Mouse (Mus musculus) forebrain, embryonic 14.5 days (tissue): Measurements from ENCODE around the gene Tle2. TPM values are rescaled to one million over a fixed set of nuclear protein-coding genes. Genes with fewer than 3 reads are reported as not detected.

Experiments used
- ATAC-seq: fragments of 200-750 bp; cut with Nextera tagmentation; 2 replicates; pipeline ENCODE4 v1.8.0; 2017; ENCODE audit warnings: mild to moderate bottlenecking, moderate library complexity
- DNase-seq: peaks from one replicate; pipeline ENCODE4 v3.0.0-alpha.2; 2015; ENCODE audit warnings: low spot score
- H3K27ac ChIP-seq: fragments of 300-500 bp; sonication (generic); 2 replicates; pipeline ENCODE4 v1.5.1; 2014; ENCODE audit warnings: low read depth, mild to moderate bottlenecking, control low read depth, low read length, moderate library complexity
- H3K27me3 ChIP-seq: fragments of 300-500 bp; sonication (generic); replicated peaks from 2 replicates; pipeline ENCODE4 v1.6.1; 2014; ENCODE audit warnings: low read length, control low read depth, mixed read lengths; ENCODE audit not compliant: control insufficient read depth, insufficient read depth
- H3K36me3 ChIP-seq: fragments of 300-500 bp; sonication (generic); 2 replicates; pipeline ENCODE4 v1.6.1; 2014; ENCODE audit warnings: low read length, control low read depth; ENCODE audit not compliant: control insufficient read depth, insufficient read depth
- H3K4me1 ChIP-seq: fragments of 300-500 bp; sonication (generic); 2 replicates; pipeline ENCODE4 v1.6.1; 2014; ENCODE audit warnings: antibody characterized with exemption, low read length, control low read depth; ENCODE audit not compliant: control insufficient read depth, insufficient read depth
- H3K4me2 ChIP-seq: fragments of 300-500 bp; sonication (generic); 2 replicates; pipeline ENCODE4 v1.6.1; 2014; ENCODE audit warnings: mild to moderate bottlenecking, control low read depth, low read length
- H3K4me3 ChIP-seq: fragments of 300-500 bp; sonication (generic); 2 replicates; pipeline ENCODE4 v1.5.1; 2014; ENCODE audit warnings: low read depth, low read length, control low read depth
- H3K9ac ChIP-seq: fragments of 300-500 bp; sonication (generic); 2 replicates; pipeline ENCODE4 v1.6.1; 2014; ENCODE audit warnings: mild to moderate bottlenecking, low read length, control low read depth, moderate library complexity
- H3K9me3 ChIP-seq: fragments of 300-500 bp; sonication (generic); replicated peaks from 2 replicates; pipeline ENCODE4 v1.6.1; 2016; ENCODE audit warnings: low read length, control low read depth, mixed read lengths; ENCODE audit not compliant: control insufficient read depth
- whole genome bisulfite sequencing: fragments of 180-500 bp; shearing (Covaris S2); extraction: QIAGEN DNeasy Blood & Tissue Kit; methylation state at CpG from one replicate; pipeline ENCODE4 v1.1.7; 2014; 5-methylcytosine and 5-hydroxymethylcytosine counted together
- polyA plus RNA-seq: library from polyadenylated mRNA; unstranded; fragments of >200 nt; fragmentation: Nextera tagmentation; extraction: Ambion mirVana; gene quantifications from 2 replicates; pipeline ENCODE4 v1.2.1, GENCODE M21; 2014

Gene Tle2
- polyA plus RNA-seq: 12.0 and 17.2 TPM in 2 replicates

- peaks cover 28% of the 10 kb centered on the region for H3K4me1 ChIP-seq
- no peaks in the 10 kb centered on the region for H3K9me3 ChIP-seq
- H3K36me3 ChIP-seq: no peaks in the 10 kb centered on the region
- H3K9ac ChIP-seq: peak within 1 kb of the TSS; percentile 68
- 14% methylated on average over 10 of the region's 10 CpGs for WGBS
- ATAC-seq (no peak), DNase-seq (no peak)
- H3K27ac ChIP-seq: no peak within 1 kb of the TSS
- peak within 1 kb of the TSS; percentile 50 for H3K4me3 ChIP-seq
- H3K4me2 ChIP-seq: peak within 1 kb of the TSS; percentile 70
- peaks cover 25% of the 10 kb centered on the region for H3K27me3 ChIP-seq
Measured at GRCm38 (mm10) chr10:81574081-81575056, at the start of gene Tle2. Tle2 (plus strand) TSS chr10:81574561.

GRCm38 (mm10) chr10:81525017-81525694, 49.2 kb upstream of the Tle2 start:
- H3K27me3 ChIP-seq: no peaks in the 10 kb centered on the region
- no peak for ATAC-seq

GRCm38 (mm10) chr10:81526779-81527178, 47.6 kb upstream of the Tle2 start:
- 14% methylated on average over 14 of the region's 14 CpGs for WGBS
- Histone ChIP-seq H3K27ac (no peak overlapping the region), H3K4me3 (no peak overlapping the region), H3K4me2 (no peak overlapping the region), H3K27me3 (no peaks in the 10 kb centered on the region), H3K9me3 (no peaks in the 10 kb centered on the region), H3K4me1 (no peaks in the 10 kb centered on the region), H3K9ac (no peak overlapping the region), H3K36me3 (peaks cover 29% of the 10 kb centered on the region)
- DNase-seq (peak; percentile 55), ATAC-seq (peak; percentile 58; the same call in 1 of the 2 replicates)

More at GRCm38 (mm10) chr10:81525017-81525694, 49.2 kb upstream of the Tle2 start:
- H3K4me2 ChIP-seq: no peak overlapping the region
- no peak overlapping the region for H3K9ac ChIP-seq
- peaks cover 13% of the 10 kb centered on the region for H3K36me3 ChIP-seq
- no peak for DNase-seq
- WGBS: 72% methylated on average over 12 of the region's 13 CpGs
- H3K9me3 ChIP-seq: no peaks in the 10 kb centered on the region
- no peaks in the 10 kb centered on the region for H3K4me1 ChIP-seq
- no peak overlapping the region for H3K27ac ChIP-seq
- H3K4me3 ChIP-seq: no peak overlapping the region

DNA sequence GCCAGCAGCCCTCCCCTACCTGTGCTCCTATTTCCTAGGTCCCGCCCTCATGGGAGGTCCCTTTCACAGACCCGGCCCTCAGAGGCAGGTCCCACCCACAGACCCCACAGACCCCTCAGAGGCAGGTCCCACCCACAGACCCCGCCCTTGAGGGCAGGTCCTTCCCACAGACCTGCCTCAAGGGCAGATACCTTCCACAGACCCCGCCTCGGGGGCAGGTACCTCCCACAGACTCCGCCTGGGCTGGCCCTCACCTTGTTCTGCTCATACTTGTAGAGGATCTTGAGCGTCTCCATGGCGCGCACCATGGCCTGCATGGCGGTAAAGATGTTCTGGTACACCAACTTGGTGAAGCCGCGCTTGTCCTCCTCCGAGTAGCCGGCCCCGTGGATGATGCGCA, 39.5 kb upstream of the Tle2 start:
- WGBS: 67% methylated on average over 16 of the region's 16 CpGs
- H3K36me3 ChIP-seq: peaks cover 52% of the 10 kb centered on the region
- H3K9me3 ChIP-seq: no peaks in the 10 kb centered on the region
- H3K4me1 ChIP-seq: no peaks in the 10 kb centered on the region
- no peak overlapping the region for H3K4me2 ChIP-seq
- H3K27me3 ChIP-seq: no peaks in the 10 kb centered on the region
- H3K4me3 ChIP-seq: no peak overlapping the region
- no peak overlapping the region for H3K27ac ChIP-seq
- ATAC-seq (no peak), DNase-seq (no peak)
- no peak overlapping the region for H3K9ac ChIP-seq

GRCm38 (mm10) chr10:81536734-81537133, 37.6 kb upstream of the Tle2 start:
- Histone ChIP-seq H3K9me3 (no peaks in the 10 kb centered on the region), H3K27me3 (no peaks in the 10 kb centered on the region), H3K4me2 (no peak overlapping the region), H3K9ac (no peak overlapping the region), H3K4me3 (no peak overlapping the region), H3K36me3 (peaks cover 34% of the 10 kb centered on the region), H3K4me1 (no peaks in the 10 kb centered on the region), H3K27ac (no peak overlapping the region)
- no peak for ATAC-seq
- WGBS: 80% methylated on average over 6 of the region's 6 CpGs
- DNase-seq: no peak

DNA sequence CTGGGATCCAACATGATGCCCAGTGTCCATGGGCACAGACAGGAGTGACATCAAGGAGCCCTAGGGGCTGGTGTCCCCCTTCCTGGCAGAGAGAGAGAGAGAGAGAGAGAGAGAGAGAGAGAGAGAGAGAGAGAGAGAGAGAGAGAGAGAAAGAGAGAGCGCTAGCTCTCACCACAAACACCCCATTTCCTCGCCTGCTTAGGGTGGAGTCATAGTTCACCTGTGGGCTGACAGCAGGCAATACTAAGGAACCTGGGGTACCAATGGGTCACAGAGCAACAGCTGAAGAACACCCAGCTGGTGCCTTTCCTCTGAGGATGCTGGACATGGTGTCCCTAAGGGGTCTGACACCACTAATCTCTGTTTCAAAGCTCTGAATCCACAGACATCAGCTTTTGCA, 36.9 kb upstream of the Tle2 start:
- DNase-seq (no peak), ATAC-seq (no peak)
- no peak overlapping the region for H3K4me2 ChIP-seq
- peaks cover 29% of the 10 kb centered on the region for H3K36me3 ChIP-seq
- no peak overlapping the region for H3K9ac ChIP-seq
- H3K9me3 ChIP-seq: no peaks in the 10 kb centered on the region
- no peaks in the 10 kb centered on the region for H3K4me1 ChIP-seq
- 89% methylated on average over 2 of the region's 2 CpGs for WGBS
- no peak overlapping the region for H3K4me3 ChIP-seq
- H3K27ac ChIP-seq: no peak overlapping the region
- H3K27me3 ChIP-seq: no peaks in the 10 kb centered on the region

DNA sequence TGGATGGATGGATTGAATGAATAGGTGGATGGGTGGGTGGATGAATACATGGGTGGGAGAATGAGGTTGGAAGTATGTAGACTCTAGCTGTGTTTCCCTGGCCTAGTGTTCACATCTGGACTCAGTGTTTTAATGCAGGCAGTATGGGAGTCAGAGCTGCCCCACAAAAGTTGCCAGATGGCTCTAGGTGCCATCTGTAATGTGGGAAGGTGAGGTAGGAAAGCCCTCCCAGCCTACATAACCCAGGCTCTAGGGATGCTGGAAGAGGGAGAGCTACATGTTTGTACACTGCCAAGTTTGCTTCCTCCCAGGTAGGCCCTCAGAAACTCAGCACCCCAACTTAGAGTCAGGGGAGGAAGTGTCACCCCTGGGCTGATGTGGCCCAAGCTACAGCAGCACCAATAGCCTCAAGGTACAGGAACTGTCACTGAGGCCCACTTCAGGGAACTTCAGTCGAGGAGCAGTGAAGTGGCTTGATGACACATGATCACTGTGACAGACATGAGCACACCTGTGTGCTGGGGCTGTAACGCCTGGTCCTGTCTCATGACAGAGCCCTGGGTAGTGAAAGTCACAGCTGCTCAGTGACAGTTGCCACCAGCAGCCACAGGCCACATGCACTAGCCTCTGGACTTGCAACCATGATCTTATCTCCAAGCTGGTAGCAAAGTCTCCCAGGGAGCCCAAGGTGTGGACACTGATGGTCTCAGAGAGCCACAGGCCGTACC, 35.9 kb upstream of the Tle2 start:
- Histone ChIP-seq H3K4me3 (no peak overlapping the region), H3K9ac (no peak overlapping the region), H3K36me3 (peaks cover 21% of the 10 kb centered on the region), H3K27me3 (no peaks in the 10 kb centered on the region), H3K27ac (no peak overlapping the region), H3K4me2 (no peak overlapping the region), H3K9me3 (no peaks in the 10 kb centered on the region), H3K4me1 (peaks cover 6% of the 10 kb centered on the region)
- no peak for ATAC-seq
- WGBS: 85% methylated on average over 3 of the region's 3 CpGs
- DNase-seq: no peak

DNA sequence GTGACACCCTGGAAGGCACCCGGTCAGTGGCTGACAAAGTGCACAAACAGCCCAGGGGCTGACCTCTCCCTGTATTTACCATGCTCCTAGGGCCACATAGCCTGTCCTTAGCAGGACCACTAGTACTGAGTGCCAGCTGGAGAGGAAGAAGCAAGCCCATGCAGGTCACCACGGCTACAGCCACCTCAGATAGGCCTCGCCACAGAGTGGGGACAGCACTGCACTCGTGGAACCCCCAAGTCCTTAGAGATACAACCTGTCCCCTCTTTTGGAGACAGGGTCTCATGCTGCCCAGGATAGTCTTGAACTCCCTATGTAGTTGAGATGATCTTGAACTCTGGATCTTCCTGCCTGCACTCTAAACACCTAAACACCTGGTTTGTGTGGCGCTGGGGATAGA, 33.0 kb upstream of the Tle2 start:
- H3K4me2 ChIP-seq: no peak overlapping the region
- WGBS: 89% methylated on average over 5 of the region's 5 CpGs
- no peak for DNase-seq

More for the DNA sequence above, 33.0 kb upstream of the Tle2 start:
- H3K4me3 ChIP-seq: no peak overlapping the region
- no peak overlapping the region for H3K27ac ChIP-seq
- no peak overlapping the region; the same call in 1 of the 2 replicates for H3K9ac ChIP-seq
- H3K9me3 ChIP-seq: no peaks in the 10 kb centered on the region
- H3K4me1 ChIP-seq: peaks cover 12% of the 10 kb centered on the region
- no peak for ATAC-seq
- H3K36me3 ChIP-seq: peaks cover 12% of the 10 kb centered on the region; the same call in 1 of the 2 replicates
- H3K27me3 ChIP-seq: no peaks in the 10 kb centered on the region
